In the genomic region with DNA sequence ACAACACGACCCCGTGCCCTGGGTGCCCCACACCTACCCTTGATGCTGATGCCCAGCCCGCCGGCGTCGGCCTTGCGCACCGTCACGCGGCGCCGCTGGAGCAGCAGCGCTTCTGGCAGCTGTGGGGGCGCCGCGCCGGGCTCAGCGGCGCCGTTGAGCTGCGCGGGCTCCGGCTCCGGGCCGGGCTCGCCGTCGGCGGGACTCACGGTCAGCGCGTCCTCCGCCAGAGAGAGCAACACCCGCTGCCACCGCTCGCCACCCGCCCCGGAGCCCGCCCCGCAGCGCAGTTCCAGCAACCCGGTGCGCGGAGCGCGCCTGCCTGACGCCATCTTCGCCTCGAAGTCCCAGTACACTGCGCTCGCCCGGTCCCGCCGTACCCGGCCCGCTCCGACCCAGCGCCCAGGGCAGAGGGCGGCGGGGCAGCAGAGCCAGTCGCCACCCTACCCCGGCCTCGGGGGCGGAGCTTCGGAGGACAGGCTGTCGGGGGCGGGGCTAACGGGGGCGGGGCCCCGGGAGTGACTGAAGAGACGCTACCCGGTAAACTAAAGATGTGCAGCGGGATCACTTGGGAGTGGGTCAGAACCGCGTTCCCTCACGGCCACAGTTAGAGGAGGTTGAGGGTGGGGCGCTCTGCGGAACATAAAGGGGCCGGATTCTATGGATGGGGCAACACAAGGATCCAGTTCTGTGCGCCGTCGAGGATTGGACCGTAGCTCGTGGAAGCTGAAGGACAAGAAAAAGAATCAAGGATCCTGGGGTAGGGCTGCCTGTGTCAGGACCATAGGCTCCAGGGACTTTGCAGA, we compare ENCODE assay signal across 8 mouse cellular contexts. TPM values are rescaled to one million over a fixed set of nuclear protein-coding genes. Genes with fewer than 3 reads are reported as not detected.
A peak's percentile ranks its signal among the peaks of the same experiment; 100 is the strongest.
DNase-seq lines count a peak whose midpoint lies in the region; ATAC-seq and TF ChIP-seq lines count a peak whose summit lies in the region.

A gene (minus strand): TSS at position 457 of the 803 bp plus-strand sequence.

- peak within 1 kb of the TSS; percentile 79 for H3K4me3 ChIP-seq in forebrain, embryonic 12.5 days (replicated peaks)
- H3K4me3 ChIP-seq in heart, embryonic 15.5 days: peak within 1 kb of the TSS; percentile 68
- peak within 1 kb of the TSS; percentile 47 to 66 for H3K4me3 ChIP-seq in liver, embryonic 14.5 days (ENCODE audit: insufficient read depth in 1 of 2, low read depth in 2 of 2, low read length in 2 of 2)

- H3K27ac ChIP-seq in forebrain, embryonic 12.5 days: no peak within 1 kb of the TSS
- peak within 1 kb of the TSS; percentile 85 for H3K27ac ChIP-seq in heart, embryonic 15.5 days
- no peak within 1 kb of the TSS for H3K27ac ChIP-seq in liver, embryonic 14.5 days

- TF ChIP-seq CTCF in liver, embryonic 14.5 days (IDR thresholded peaks at IDR 0.05; ENCODE audit: low read depth): no peak

- H3K27me3 ChIP-seq in forebrain, embryonic 12.5 days: peaks cover 49% of the 10 kb centered on the region
- H3K27me3 ChIP-seq in heart, embryonic 15.5 days: no peaks in the 10 kb centered on the region
- H3K27me3 ChIP-seq in liver, embryonic 14.5 days (ENCODE audit: control insufficient read depth, insufficient read depth, low read length): peaks cover 17% of the 10 kb centered on the region
- H3K27me3 ChIP-seq in splenic B cell, adult 2 months (ENCODE audit: control insufficient read depth, insufficient read depth, low read length, poor library complexity, severe bottlenecking): no peaks in the 10 kb centered on the region

- no peaks in the 10 kb centered on the region for H3K36me3 ChIP-seq in forebrain, embryonic 12.5 days (replicated peaks)
- no peaks in the 10 kb centered on the region for H3K36me3 ChIP-seq in heart, embryonic 15.5 days
- H3K36me3 ChIP-seq in liver, embryonic 14.5 days (replicated peaks; ENCODE audit: control insufficient read depth, insufficient read depth, low read depth): no peaks in the 10 kb centered on the region
- H3K36me3 ChIP-seq in splenic B cell, adult 2 months (ENCODE audit: control insufficient read depth, insufficient read depth, low read length, poor library complexity, severe bottlenecking): no peaks in the 10 kb centered on the region

- ATAC-seq in cerebellum, adult (ENCODE audit: insufficient number of reproducible peaks, low FRiP score, low TSS enrichment): peak; percentile 70
- peak; percentile 91 for ATAC-seq in forebrain, embryonic 12.5 days (ENCODE audit: low FRiP score)
- ATAC-seq in heart, embryonic 15.5 days (replicated peaks; ENCODE audit: insufficient number of reproducible peaks, insufficient read depth, low FRiP score, low read depth): peak; percentile 88
- ATAC-seq in liver, embryonic 14.5 days (ENCODE audit: insufficient read depth): peak; percentile 84

- H3K4me1 ChIP-seq in forebrain, embryonic 12.5 days: peaks cover 24% of the 10 kb centered on the region
- peaks cover 57% of the 10 kb centered on the region for H3K4me1 ChIP-seq in heart, embryonic 15.5 days (replicated peaks)
- H3K4me1 ChIP-seq in liver, embryonic 14.5 days (replicated peaks; ENCODE audit: control insufficient read depth in 2 of 2, insufficient read depth in 2 of 2, low read length in 1 of 2): peaks cover 3 to 5% of the 10 kb centered on the region in 2 experiments

- peak within 1 kb of the TSS; percentile 72 for H3K9ac ChIP-seq in forebrain, embryonic 12.5 days
- peak within 1 kb of the TSS; percentile 73 for H3K9ac ChIP-seq in heart, embryonic 15.5 days
- peak within 1 kb of the TSS; percentile 58 for H3K9ac ChIP-seq in liver, embryonic 14.5 days (replicated peaks)

- 3% methylated on average over 84 of the region's 84 CpGs for WGBS in forebrain, embryonic 12.5 days
- 2% methylated on average over 77 of the region's 84 CpGs for WGBS in heart, embryonic 15.5 days
- WGBS in liver, embryonic 14.5 days (ENCODE audit: insufficient replicate concordance): 3% methylated on average over 83 of the region's 84 CpGs

- H3K9me3 ChIP-seq in forebrain, embryonic 12.5 days: no peaks in the 10 kb centered on the region
- no peaks in the 10 kb centered on the region for H3K9me3 ChIP-seq in heart, embryonic 15.5 days (replicated peaks)
- H3K9me3 ChIP-seq in liver, embryonic 14.5 days (ENCODE audit: control insufficient read depth, low read length): no peaks in the 10 kb centered on the region

- peak; percentile 32 to 36 for DNase-seq in CD8-positive naive resting alpha-beta T cell, adult 2 months (ENCODE audit: low read depth in 2 of 2, low spot score in 2 of 2)
- peak; percentile 94 for DNase-seq in kidney, postnatal 14 days
- DNase-seq in liver, embryonic 14.5 days (ENCODE audit: low read depth in 3 of 3, low spot score in 3 of 3): peak; percentile 59 to 69 (median 59)
- DNase-seq in natural killer cell, adult 2 months (ENCODE audit: low spot score in 2 of 2): peak; percentile 56 to 61
- DNase-seq in splenic B cell, adult 2 months (ENCODE audit: low read depth, low spot score): peak; percentile 84

- no peak for TF ChIP-seq EP300 in liver, embryonic 14.5 days (IDR thresholded peaks at IDR 0.05; ENCODE audit: low read depth)

- H3K4me2 ChIP-seq in forebrain, embryonic 12.5 days: peak within 1 kb of the TSS; percentile 89
- peak within 1 kb of the TSS; percentile 79 for H3K4me2 ChIP-seq in heart, embryonic 15.5 days
- H3K4me2 ChIP-seq in liver, embryonic 14.5 days (ENCODE audit: low read depth): peak within 1 kb of the TSS; percentile 83

RNA-seq across cellular contexts. Expression of the gene that starts here (rescaled TPM):
- 3.9 and 4.2 TPM in 2 replicates for polyA plus RNA-seq in forebrain, embryonic 12.5 days (2016; fragmentation: Nextera tagmentation; extraction: Ambion mirVana)
- polyA plus RNA-seq in heart, embryonic 15.5 days (2015; fragmentation: Nextera tagmentation; extraction: Ambion mirVana): 53.2 and 54.3 TPM in 2 replicates
- 1.5 and 1.6 TPM in 2 replicates for polyA plus RNA-seq in liver, embryonic 14.5 days (2012; rRNA removed)
- 0.64 and 0.70 TPM in 2 replicates for polyA plus RNA-seq in liver, embryonic 14.5 days (2014; fragmentation: Nextera tagmentation; extraction: Ambion mirVana)

Comparison
In these comparisons a context has a peak if more than half of its experiments do, and no peak if none do; other contexts are left out.
1. RNA of the gene that starts here (polyA plus RNA-seq): 53.2 to 54.3 TPM in heart, embryonic 15.5 days; 3.9 to 4.2 TPM in forebrain, embryonic 12.5 days and 0.64 to 1.6 TPM in liver, embryonic 14.5 days; every median in the first group is over 10 times any median in the second.
2. DNase-seq: peak in every context shown above with its lines; median percentile 94 in kidney, postnatal 14 days; 84 in splenic B cell, adult 2 months; 59 in liver, embryonic 14.5 days; 58 in natural killer cell, adult 2 months; 34 in CD8-positive naive resting alpha-beta T cell, adult 2 months.
3. Peak in every context shown above with its lines, with median percentiles within 50 percentile points of each other: ATAC-seq, H3K4me2 ChIP-seq, H3K4me3 ChIP-seq and H3K9ac ChIP-seq.